Mouse (Mus musculus): ENCODE results near the gene Crlf1.

DNA sequence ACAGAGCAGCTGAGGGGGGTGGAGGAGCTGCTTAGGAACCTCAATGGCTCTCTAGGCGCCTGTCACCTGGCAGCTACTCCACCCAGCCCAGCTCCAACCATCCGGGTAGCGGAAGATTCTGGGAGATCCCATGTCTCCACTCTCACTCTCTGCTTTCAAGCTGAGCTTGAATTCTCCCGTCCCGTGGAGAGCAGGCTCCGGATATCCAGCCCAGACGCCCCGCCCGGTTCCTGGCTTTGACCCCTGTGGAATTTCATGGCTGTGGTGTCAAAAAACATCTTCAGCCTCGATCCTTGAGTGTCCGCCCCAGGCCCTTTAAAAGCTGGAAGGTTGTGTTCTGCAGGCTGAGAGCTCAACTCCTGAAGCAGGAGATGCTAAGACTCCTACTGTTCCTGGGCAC lies 26.2 kb upstream of the Crlf1 start:
- TF ChIP-seq CTCF (IDR thresholded peaks at IDR 0.05; ENCODE audit: extremely low read depth, insufficient read depth, insufficient read length, insufficient replicate concordance) (no peak), POLR2A (IDR thresholded peaks at IDR 0.05; ENCODE audit: low read depth, low read length) (no peak)

All from spleen, adult 2 months (tissue).